Mouse (Mus musculus) CH12.LX (cell line): ENCODE data around the gene Mon1a. TPM values are rescaled to one million over a fixed set of nuclear protein-coding genes. Genes with fewer than 3 reads are reported as not detected.

Experiments
- DNase-seq: peaks from one replicate; pipeline ENCODE4 v3.0.0-alpha.2; 2013; ENCODE audit errors: extremely low read depth
- H3K27ac ChIP-seq: 2 replicates; pipeline ENCODE4 v1.5.1; 2012; ENCODE audit warnings: low read depth, mild to moderate bottlenecking, control low read depth, moderate library complexity; ENCODE audit not compliant: insufficient read depth
- H3K27me3 ChIP-seq: replicated peaks from 2 replicates; pipeline ENCODE3; 2012; ENCODE audit warnings: inconsistent platforms
- H3K36me3 ChIP-seq, 2 experiments: replicated peaks in 1 of 2; 2 replicates each; pipeline versions ENCODE3 to v1.6.1; 2012; ENCODE audit warnings: inconsistent platforms in 1 of 2, low read length in 1 of 2, mild to moderate bottlenecking in 1 of 2, mixed read lengths in 1 of 2, moderate library complexity in 1 of 2; ENCODE audit not compliant: control insufficient read depth in 1 of 2, insufficient read depth in 1 of 2
- H3K4me1 ChIP-seq, 2 experiments: 2 replicates each; pipeline ENCODE4 v1.6.1; 2012; ENCODE audit warnings: inconsistent platforms in 1 of 2, moderate library complexity in 1 of 2; ENCODE audit not compliant: insufficient read depth in 2 of 2, control insufficient read depth in 1 of 2
- H3K4me2 ChIP-seq: 2 replicates; pipeline ENCODE4 v1.6.1; 2012; ENCODE audit warnings: low read depth, mild to moderate bottlenecking, control low read depth; ENCODE audit not compliant: poor library complexity, insufficient read depth, severe bottlenecking
- H3K4me3 ChIP-seq, 3 experiments: fragments of 150-350 bp in 1 of 3; sonication (generic) in 1 of 3; replicated peaks in 1 of 3; 2 replicates each; pipeline versions ENCODE3 to v1.5.1; 2011 to 2012; ENCODE audit warnings: low read depth in 2 of 3, low read length in 2 of 3, mild to moderate bottlenecking in 2 of 3, moderate library complexity in 2 of 3, control low read depth in 1 of 3, improper control_type of control experiment in 1 of 3, inconsistent platforms in 1 of 3, mixed read lengths in 1 of 3; ENCODE audit not compliant: poor library complexity in 1 of 3
- H3K79me2 ChIP-seq: replicated peaks from 2 replicates; pipeline ENCODE4 v1.6.1; 2012; ENCODE audit warnings: mild to moderate bottlenecking, moderate library complexity; ENCODE audit not compliant: control insufficient read depth, poor library complexity, insufficient read depth, severe bottlenecking; ENCODE audit errors: extremely low read depth
- H3K9ac ChIP-seq: 2 replicates; pipeline ENCODE4 v1.6.1; 2012; ENCODE audit warnings: low read depth, mild to moderate bottlenecking, control low read depth, moderate library complexity; ENCODE audit not compliant: insufficient read depth
- H3K9me3 ChIP-seq: replicated peaks from 2 replicates; pipeline ENCODE3; 2012; ENCODE audit warnings: low read length, inconsistent platforms, mixed read lengths
- BHLHE40 ChIP-seq: IDR thresholded peaks from 2 replicates; pipeline ENCODE4 v1.6.1; 2011; ENCODE audit warnings: mild to moderate bottlenecking, low read depth, low read length, improper control_type of control experiment
- CHD2 ChIP-seq: IDR thresholded peaks from 2 replicates; pipeline ENCODE4 v1.6.1; 2011; ENCODE audit warnings: low read length, improper control_type of control experiment
- ELF1 ChIP-seq: IDR thresholded peaks from 2 replicates; pipeline ENCODE4 v1.6.1; 2014; ENCODE audit warnings: low read depth, mild to moderate bottlenecking, inconsistent platforms, low read length, improper control_type of control experiment
- EP300 ChIP-seq: IDR thresholded peaks from 2 replicates; pipeline ENCODE4 v1.6.1; 2011; ENCODE audit warnings: low read length, improper control_type of control experiment
- GABPA ChIP-seq: IDR thresholded peaks from 2 replicates; pipeline ENCODE4 v1.6.1; 2012; ENCODE audit warnings: low read depth, low read length, improper control_type of control experiment, inconsistent platforms; ENCODE audit not compliant: insufficient replicate concordance
- IRF4 ChIP-seq: IDR thresholded peaks from 2 replicates; pipeline ENCODE4 v1.6.1; 2014; ENCODE audit warnings: low read depth, mild to moderate bottlenecking, inconsistent platforms, low read length, improper control_type of control experiment
- JUND ChIP-seq: conservative IDR thresholded peaks from 2 replicates; pipeline ENCODE4 v1.6.1; 2011; ENCODE audit warnings: low read depth, low read length, improper control_type of control experiment
- MAX ChIP-seq: IDR thresholded peaks from 2 replicates; pipeline ENCODE4 v1.6.1; 2011; ENCODE audit warnings: low read length, improper control_type of control experiment
- MAZ ChIP-seq: IDR thresholded peaks from 2 replicates; pipeline ENCODE4 v1.6.1; 2012; ENCODE audit warnings: low read depth, mild to moderate bottlenecking, inconsistent platforms, low read length, improper control_type of control experiment, moderate library complexity
- MXI1 ChIP-seq: IDR thresholded peaks from 2 replicates; pipeline ENCODE4 v1.6.1; 2011; ENCODE audit warnings: mild to moderate bottlenecking, low read depth, low read length, improper control_type of control experiment
- NRF1 ChIP-seq: IDR thresholded peaks from 2 replicates; pipeline ENCODE4 v1.6.1; 2014; ENCODE audit warnings: low read depth, mild to moderate bottlenecking, inconsistent platforms, low read length, improper control_type of control experiment, moderate library complexity
- POLR2AphosphoS2 ChIP-seq: IDR thresholded peaks from 2 replicates; pipeline ENCODE4 v1.6.1; 2011; ENCODE audit warnings: low read depth, low read length, improper control_type of control experiment
- RAD21 ChIP-seq: IDR thresholded peaks from 2 replicates; pipeline ENCODE4 v1.6.1; 2011; ENCODE audit warnings: low read depth, mild to moderate bottlenecking, low read length, improper control_type of control experiment, moderate library complexity
- RCOR1 ChIP-seq: conservative IDR thresholded peaks from 2 replicates; pipeline ENCODE4 v1.6.1; 2012; ENCODE audit warnings: low read depth, mild to moderate bottlenecking, inconsistent platforms, low read length, improper control_type of control experiment
- SMC3 ChIP-seq: IDR thresholded peaks from 2 replicates; pipeline ENCODE4 v1.6.1; 2011; ENCODE audit warnings: low read depth, low read length, improper control_type of control experiment
- TBP ChIP-seq: conservative IDR thresholded peaks from 2 replicates; pipeline ENCODE4 v1.6.1; 2011; ENCODE audit warnings: low read depth, low read length, improper control_type of control experiment
- USF1 ChIP-seq: IDR thresholded peaks from 2 replicates; pipeline ENCODE4 v1.6.1; 2014; ENCODE audit warnings: low read depth, mild to moderate bottlenecking, inconsistent platforms, low read length, improper control_type of control experiment
- ZC3H11A ChIP-seq: IDR thresholded peaks from 2 replicates; pipeline ENCODE4 v1.6.1; 2012; ENCODE audit warnings: low read depth, mild to moderate bottlenecking, inconsistent platforms, low read length, improper control_type of control experiment
- ZKSCAN1 ChIP-seq: IDR thresholded peaks from 2 replicates; pipeline ENCODE4 v1.6.1; 2012; ENCODE audit warnings: low read depth, inconsistent platforms, low read length, improper control_type of control experiment, borderline replicate concordance
- ZMIZ1 ChIP-seq: IDR thresholded peaks from 2 replicates; pipeline ENCODE4 v1.6.1; 2012; ENCODE audit warnings: low read depth, mild to moderate bottlenecking, inconsistent platforms, low read length, improper control_type of control experiment
- dilution Hi-C: fragments of 300-500 bp; cut with MboI; formaldehyde crosslinking; loops from 2 replicates; pipeline ENCODE4 v1.14.3; 2020; ENCODE audit warnings: low sequenced_read_pairs; ENCODE audit not compliant: extremely low pct_unique_long_range_greater_than_20kb, extremely low pct_ligation_motif_present
- in situ Hi-C: fragments of 300-500 bp; cut with MboI; formaldehyde crosslinking; loops from 3 replicates; pipeline ENCODE4 v1.14.3; 2019; ENCODE audit warnings: low sequenced_read_pairs, low pct_ligation_motif_present, low pct_unique_long_range_greater_than_20kb, mixed read lengths
- polyA plus RNA-seq: library from polyadenylated mRNA; unstranded; fragments of >175 nt; gene quantifications from 2 replicates; pipeline ENCODE4 v1.2.1, GENCODE M21; 2012; ENCODE audit warnings: low read depth; ENCODE audit not compliant: insufficient read length
- total RNA-seq, 2 experiments: library from RNA; depleted of rRNA; stranded (reverse); fragments of 300-350 nt in 1 of 2; fragments of >200 nt in 1 of 2; gene quantifications; 2 replicates each; pipeline ENCODE4 v1.2.3; 2012 to 2014

Mon1a gene
- total and polyA plus RNA-seq, 3 experiments = 13.6 to 19.5 (median 15.3) TPM

DNA sequence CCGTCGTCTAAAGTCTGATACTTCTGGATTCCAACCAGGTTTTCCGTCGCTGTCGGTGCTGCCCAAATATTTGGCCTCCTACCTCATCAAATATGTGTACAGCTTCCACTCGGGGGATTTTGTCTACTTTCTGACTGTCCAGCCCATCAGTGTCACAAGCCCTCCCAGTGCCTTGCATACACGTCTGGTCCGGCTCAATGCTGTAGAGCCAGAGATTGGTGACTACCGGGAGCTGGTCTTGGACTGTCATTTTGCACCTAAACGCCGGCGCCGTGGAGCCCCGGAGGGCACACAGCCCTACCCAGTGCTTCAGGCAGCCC is 19.8 kb downstream of the Mon1a start:
- H3K36me3 ChIP-seq = peaks cover 4 to 9% of the 10 kb centered on the region in 2 experiments
- no peaks in the 10 kb centered on the region for H3K9me3 ChIP-seq
- peaks cover 3 to 9% of the 10 kb centered on the region in 2 experiments; a peak in 2 of 4 replicates for H3K4me1 ChIP-seq
- dilution Hi-C loops = no loop called here
- in situ Hi-C loops = no loop called here
- TF ChIP-seq POLR2AphosphoS2 = no peak
- no peak for TF ChIP-seq ZC3H11A
- TF ChIP-seq ZMIZ1 = no peak
- no peak for TF ChIP-seq RAD21
- TF ChIP-seq EP300 = no peak
- no peak for TF ChIP-seq SMC3
- TF ChIP-seq ZKSCAN1 = no peak
- TF ChIP-seq MAX = no peak
- no peak for TF ChIP-seq GABPA
- TF ChIP-seq RCOR1 = no peak
- TF ChIP-seq MXI1 = no peak
- no peak for TF ChIP-seq CHD2
- H3K27me3 ChIP-seq = peaks cover 40% of the 10 kb centered on the region
- H3K9ac ChIP-seq = no peak overlapping the region
- H3K79me2 ChIP-seq = no peaks in the 10 kb centered on the region
- no peak overlapping the region for H3K27ac ChIP-seq
- no peak overlapping the region for H3K4me2 ChIP-seq
- no peak for DNase-seq
- H3K4me3 ChIP-seq = no peak overlapping the region

DNA sequence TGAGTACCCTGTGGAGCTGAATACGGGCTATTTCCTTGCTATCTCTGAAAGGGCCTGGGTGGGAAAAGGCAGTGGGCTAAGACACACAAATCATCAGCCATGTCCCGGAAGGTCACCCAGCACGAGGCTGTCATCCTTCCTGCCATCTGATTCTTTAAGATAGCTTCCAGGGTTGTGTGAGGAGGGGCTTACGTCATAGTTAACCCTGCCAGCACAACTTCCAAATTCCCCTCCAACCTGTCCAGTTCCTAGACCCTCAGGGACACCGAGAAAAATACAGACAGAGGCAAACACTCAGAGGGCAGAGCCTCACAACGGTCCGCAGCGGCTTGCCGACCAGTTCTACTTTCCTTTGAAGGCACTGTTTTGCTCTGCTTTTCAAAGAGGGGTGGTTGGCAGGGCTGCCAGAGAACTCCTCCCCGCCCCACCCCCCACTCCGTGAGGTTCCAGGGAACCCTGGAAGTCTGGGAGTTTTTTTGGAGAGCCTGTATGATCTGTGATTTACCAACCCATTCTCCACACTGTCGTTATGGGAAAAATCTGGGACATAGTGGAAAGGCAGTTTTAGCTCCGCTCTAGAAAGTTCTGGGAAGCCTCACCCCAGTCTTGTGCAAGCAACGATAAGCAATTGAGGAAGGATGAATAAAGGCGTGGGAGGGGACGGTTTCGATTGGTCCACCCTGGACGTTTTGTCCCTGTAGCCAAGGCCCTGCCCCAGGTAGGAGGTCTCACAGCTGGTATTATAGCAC is 20.6 kb downstream of the Mon1a start:
- H3K27ac ChIP-seq = no peak overlapping the region
- H3K4me3 ChIP-seq = no peak overlapping the region
- peaks cover 0 to 2% of the 10 kb centered on the region in 2 experiments for H3K36me3 ChIP-seq
- H3K9ac ChIP-seq = no peak overlapping the region
- DNase-seq = no peak
- H3K4me1 ChIP-seq = peaks cover 3 to 9% of the 10 kb centered on the region in 2 experiments; a peak in 2 of 4 replicates
- peaks cover 47% of the 10 kb centered on the region for H3K27me3 ChIP-seq
- no peaks in the 10 kb centered on the region for H3K79me2 ChIP-seq
- no peaks in the 10 kb centered on the region for H3K9me3 ChIP-seq
- in situ Hi-C loops (no loop called here), dilution Hi-C loops (no loop called here)
- TF ChIP-seq ELF1 (no peak), MAZ (no peak), RAD21 (no peak), TBP (no peak), IRF4 (no peak), JUND (no peak), NRF1 (no peak), BHLHE40 (no peak), USF1 (no peak)
- H3K4me2 ChIP-seq = no peak overlapping the region
